Mouse (Mus musculus): ENCODE results near the gene Zfp473.
"Not testable (repeated sequence)": the region's sequence is repeated elsewhere in the genome, so short reads cannot be mapped to it uniquely, and the experiment has no call there.

Zfp473 gene

GRCm38 (mm10) chr7:44750950-44751349 is at the start of gene Zfp473:
Zfp473 (minus strand) TSS chr7:44751050.
- DNase-seq = not testable (repeated sequence)

DNA sequence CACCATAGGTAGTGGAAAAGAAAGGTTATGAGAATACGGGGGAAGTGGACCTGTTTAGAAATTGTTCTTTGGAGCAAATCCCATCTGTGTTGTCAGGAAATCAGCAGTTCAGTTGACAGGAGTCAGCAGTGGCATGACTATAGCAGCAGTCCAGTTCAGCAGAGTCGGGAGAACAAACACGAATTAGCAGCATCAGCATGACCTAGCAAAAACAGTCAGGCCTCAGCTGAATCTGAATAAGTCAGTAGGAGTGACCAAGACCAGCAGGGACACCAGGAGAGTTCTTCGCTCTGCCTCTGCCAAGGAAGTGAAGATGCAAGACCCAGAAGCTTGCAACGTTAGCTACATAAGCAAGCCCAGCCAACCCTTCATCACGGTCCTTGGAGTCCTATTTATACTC is 41.9 kb upstream of the Zfp473 start:
- DNase-seq = no peak

DNA sequence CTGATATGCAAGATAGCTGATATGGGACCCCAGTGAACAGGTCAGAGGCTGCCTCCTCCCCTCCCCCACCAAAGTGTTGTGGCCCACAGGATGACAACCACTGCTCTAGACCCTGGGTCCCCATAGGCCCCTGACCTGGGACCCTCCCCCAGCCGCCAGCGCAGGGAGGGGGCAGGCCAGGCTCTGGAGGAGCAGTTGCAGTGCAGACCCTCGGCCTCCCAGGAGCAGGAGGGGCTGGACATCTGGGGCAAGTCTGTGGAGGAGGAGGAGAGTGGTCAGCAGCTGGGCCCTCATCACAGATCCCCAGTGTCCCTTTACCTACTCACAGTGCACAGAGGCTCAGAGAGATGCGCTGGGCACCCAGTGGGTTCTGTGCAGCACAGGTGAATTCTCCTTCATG is 39.2 kb upstream of the Zfp473 start:
- DNase-seq = no peak

DNA sequence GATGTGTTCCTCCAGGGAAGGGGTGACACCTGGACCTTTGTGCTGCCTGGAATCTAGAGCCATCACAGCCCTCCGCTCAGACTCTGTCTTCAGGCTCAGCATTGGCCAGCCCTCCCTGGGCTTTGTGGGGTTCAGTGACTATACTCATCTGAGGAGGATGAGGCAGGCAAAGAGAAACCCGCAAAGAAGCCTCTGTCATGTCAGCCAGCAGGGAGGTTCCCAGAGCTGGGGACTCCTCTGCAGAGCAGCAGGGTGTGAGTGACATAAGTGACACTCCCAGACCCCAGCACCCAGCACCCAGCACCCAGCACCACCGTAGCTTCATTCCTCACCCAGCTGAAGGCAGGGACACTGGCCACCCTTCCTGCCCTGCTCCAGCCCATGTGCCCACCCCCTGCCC is 38.7 kb upstream of the Zfp473 start:
- no peak for DNase-seq

DNA sequence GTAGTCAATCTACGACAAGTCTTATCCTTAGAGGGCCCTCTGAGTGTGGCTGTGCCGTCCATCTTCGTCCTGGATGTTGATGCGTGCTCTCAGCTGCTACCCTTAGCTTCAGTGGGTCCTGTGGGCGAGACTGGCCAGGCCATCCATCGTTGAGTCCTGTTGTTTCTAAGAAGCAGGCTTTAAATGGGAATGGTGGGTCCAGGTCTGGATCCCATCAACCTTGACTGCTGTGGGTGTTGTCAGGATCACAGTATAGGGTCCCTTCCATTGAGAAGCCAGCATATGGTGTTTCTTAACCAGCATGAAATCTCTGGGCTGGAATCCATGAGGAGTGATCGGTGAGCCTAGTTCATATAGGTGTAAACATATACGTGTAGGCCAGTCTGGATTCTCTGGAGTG is 29.3 kb upstream of the Zfp473 start:
- DNase-seq = no peak

DNA sequence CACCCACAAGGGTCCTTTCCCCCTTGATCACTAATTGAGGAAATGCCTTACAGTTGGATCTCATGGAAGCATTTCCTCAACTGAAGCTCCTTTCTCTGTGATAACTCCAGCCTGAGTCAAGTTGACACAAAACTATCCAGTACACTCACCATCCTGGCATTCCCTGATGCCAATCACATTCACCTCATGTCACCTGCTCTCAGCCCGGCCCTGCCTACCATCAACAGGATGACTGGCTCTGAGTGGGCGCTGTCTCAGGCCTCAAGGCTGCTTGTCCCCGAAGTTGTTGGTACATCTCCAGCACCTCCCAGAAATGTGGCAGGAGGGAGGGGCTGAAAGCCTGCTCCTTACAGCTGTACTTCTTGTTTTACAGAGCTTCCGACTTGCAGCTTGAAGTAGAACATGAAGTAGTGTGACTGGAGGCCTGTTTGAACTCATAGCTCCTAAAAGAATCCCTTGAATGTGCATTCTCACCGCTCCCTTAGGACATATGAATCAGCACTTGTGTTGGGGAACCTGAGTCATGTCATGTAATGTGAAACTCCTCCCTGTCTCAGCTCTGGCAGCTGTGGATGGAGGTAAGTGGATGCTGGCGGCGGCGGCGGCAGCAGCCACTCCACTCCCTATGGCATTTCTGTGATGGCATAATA is 26.1 kb upstream of the Zfp473 start:
- no peak for DNase-seq

- DNase-seq = no peak
Measured at GRCm38 (mm10) chr7:44772591-44773204, 21.8 kb upstream of the Zfp473 start.

DNA sequence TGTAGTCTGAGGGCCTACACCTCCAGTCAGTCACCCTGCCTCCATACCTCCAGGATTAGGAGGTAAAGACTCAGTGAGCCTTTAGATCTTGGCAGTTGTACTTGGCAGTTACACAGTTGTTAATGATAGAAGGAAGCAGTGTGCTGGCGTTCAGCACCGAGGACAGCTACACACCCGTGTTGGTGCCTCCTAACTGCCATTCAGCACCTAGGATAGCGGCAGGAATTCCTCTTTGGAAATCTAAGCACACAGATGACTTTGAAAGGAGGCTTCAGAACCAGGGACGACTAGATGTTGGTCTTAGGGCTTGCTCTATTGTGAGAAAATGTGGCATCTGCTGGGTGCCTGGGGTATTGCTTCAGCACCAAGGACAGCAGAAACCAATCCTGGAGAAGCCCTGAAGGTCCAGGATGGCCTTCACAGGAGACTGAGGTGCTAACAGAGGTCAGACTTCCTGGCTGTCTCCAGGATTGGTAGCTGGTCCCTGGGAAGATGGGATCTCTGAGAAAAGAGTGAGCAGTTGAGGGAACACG is 19.3 kb upstream of the Zfp473 start:
- no peak for DNase-seq

GRCm38 (mm10) chr7:44768129-44768528 is 17.3 kb upstream of the Zfp473 start:
- DNase-seq = no peak

GRCm38 (mm10) chr7:44760366-44760765 is 9.5 kb upstream of the Zfp473 start:
- DNase-seq = no peak

- no peak for DNase-seq
Measured at GRCm38 (mm10) chr7:44757164-44757563, 6.3 kb upstream of the Zfp473 start.

DNA sequence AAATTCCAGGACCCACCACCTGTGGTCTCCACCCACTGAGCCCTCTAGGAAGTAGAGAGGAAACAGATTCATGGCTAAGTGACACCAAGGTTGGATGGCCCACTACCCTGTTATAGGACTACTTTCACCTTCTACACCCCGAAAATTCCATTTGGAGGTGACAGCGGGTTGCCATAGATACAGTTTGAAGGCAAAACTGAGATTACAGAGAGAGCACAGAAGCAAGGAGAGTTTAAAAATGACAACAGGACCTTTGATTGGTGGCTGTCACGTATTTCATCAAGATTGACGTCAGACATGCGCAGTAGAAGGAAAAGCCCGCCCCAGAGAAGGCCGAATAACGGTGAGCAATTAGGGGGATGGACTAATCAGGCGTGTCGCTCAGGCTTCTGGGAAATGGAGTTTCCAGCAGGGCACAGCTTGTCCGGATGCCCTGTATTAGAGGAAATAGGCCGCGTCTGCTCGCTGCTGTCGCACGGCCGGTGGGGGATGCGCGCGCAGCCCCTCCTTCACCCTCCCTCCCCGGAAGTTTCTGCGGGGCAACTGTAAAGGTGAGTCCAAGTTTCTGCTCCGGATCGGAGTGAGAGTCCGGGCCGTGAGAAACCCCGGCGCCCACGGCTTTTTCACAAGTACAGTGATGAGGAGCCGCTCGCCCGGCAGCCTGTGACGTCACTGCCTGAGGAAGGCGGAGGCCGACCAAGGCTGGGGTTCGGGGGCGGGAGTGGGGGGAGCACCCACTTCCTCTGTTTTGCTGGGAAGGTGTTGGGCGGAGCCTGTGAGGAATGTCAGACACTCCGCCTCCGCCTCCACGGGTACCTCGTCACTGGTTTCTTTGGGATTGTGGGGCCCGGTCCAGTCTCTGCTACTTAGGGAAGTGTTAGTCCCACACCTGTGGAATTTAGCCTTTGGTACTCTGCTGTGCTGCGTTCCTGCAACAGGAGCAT is 2.5 kb downstream of the Zfp473 start, which contains the start of gene Vrk3:
TSS of gene Vrk3 (plus strand) at position 313 of the 944 bp plus-strand sequence.
- peak; percentile 91 for DNase-seq

DNA sequence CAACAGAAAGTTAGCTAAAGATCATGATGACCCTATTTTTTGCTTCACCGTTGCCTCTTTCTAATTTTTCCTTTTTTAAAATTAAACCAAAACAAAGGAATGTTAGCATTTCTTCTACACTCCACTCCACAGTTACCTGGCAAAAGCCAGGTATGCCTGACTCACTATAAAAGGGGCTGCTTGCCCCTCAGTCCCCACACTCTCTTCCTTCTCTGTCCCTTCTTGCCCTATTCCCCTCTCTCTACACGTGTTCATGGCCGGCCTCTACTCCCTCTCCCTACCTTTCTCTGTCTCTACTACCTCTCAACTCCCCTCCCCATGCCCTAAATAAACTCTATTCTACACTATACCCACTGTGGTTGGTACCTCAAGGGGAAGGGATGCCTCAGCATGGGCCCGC is 3.7 kb downstream of the Zfp473 start:
- DNase-seq = no peak

- DNase-seq = peak; percentile 79
Measured at GRCm38 (mm10) chr7:44745076-44745475, 5.8 kb downstream of the Zfp473 start.

DNA sequence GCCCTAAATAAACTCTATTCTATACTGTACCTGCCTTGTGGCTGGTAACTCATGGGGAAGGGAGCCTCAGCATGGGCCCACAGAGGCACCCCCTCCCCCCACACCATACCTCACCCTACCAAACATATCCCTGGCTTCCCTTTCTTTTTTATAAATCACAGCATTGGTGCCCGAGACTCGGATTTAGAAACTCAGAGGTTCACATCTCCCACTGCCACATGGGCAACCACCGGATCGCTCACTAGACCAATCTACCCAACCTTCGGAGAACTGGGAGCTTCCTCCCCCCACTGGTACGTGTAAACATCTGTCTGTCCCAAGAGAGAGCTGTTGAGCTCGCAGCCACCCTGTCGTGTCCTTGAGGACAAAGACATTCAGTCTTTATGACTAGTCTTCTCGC is 6.6 kb downstream of the Zfp473 start:
- DNase-seq = no peak

GRCm38 (mm10) chr7:44741361-44741760 is 9.5 kb downstream of the Zfp473 start:
- no peak for DNase-seq

DNA sequence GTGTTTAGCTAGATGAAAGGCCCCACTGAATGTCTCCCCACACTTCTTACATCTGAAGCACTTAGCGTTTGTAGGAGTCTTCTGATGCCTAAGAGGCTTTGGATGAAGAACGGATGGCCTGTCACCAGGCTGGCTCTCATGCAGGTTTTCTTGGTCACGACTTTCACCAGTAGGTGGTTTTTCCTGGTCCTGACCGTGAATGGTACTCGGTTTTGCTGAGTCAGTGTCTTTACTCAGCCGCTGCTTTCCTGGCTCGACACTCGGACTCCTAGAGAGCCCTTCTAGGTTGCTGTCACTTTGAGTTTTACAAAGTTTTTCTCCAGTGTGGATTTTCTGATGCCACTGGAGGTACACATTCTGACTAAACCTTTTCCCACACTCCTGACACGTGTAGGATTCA is 17.1 kb downstream of the Zfp473 start:
- DNase-seq = no peak

DNA sequence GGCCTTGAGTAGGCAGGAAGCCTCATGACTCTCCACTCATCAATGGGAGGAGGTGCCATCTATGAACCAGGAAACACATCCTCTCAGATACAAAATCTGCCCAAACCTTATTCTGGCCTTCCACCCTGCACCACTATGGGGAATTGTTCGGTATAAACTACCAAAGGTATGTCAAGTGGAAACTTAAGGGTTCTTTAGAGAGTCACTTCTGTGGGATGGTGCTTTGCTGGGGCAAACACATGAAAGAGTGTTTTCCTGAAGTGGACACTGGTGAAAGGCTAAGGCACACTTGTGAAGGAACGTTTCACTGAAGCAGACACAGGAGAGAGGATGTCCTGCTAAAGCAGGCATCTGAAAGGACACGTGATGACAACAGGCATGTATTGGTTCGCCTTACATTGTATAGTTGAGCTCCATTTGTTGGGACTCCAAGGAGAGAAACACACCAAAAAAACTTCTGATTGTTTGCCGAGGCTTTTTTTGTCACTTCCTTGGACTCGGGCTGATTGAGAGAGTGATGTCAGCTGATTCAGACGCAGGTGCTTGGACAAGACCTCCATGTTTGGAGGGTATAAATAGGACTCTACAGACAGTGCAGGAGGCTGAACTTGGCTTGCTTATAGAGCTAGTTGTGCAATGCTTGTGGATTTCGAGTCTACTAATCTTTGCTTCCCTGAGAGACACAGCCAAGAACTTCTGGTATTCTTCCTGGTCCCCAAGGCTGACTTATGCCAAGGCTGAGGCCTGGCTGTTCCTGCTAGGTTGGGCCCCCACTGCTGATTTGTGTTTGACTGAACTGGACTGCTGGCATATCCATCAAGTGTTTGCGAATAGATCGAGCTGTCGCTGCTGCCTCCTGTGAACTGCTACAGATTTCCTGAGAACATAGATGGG is 22.5 kb downstream of the Zfp473 start:
- no peak for DNase-seq

DNA sequence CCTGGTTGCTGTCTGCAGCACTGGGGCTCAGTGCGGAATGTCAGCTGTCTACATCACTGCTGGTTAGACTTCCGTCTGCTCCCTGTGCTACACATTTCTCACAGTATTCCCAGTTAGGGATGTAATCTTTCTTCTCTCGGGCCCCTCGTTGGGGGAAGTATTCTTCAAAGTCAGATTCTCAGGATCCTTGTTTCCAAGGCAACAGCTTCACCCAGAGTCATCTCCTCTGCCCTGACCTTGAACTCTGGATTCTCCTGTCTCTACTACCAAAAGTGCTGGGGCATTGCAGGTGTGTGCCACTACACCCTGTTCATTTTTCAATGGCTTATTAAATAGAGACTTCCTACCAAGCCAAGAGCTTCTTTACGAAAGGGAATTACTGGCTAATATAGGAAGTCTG is 23.7 kb downstream of the Zfp473 start:
- no peak for DNase-seq

- DNase-seq = no peak
Measured at GRCm38 (mm10) chr7:44726343-44726742, 24.5 kb downstream of the Zfp473 start.

DNA sequence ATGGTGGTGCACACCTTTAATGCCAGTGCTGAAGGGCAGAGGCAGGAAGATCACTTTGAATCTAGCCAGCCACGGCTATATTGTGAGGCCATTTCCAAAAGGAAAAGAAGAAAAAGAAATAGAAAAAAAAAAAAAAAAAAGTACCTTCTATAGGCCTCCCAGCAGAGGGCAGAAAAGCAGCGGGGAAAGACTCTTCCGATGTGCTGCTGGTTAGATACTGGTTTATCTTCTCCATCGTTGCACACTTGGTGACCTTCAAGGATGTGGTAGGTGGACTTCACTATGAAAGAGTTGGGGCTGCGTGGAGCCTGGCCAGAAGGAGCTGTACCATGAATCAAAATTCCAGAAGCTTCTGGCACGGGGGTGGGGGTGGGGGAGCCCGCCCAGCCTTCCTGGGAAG is 26.5 kb downstream of the Zfp473 start:
- DNase-seq = no peak

DNA sequence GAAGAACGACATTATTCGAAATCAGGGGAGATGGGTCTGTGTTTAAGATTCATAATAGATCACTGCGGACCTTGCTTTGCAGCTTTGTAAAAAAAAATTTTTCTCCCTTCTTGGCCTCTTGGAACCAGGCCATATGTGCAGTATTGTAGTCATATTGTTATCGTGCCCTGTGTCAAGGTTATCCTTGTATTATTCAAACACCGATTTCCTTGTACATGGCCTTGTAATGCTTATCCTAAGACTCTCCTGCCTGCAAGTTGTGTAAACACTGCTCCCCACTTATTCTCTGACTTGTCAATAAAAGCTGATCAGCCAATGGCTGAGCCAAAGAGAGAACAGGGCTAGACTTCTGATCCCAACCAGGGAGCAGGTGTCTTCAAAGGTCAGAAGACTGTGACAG is 28.8 kb downstream of the Zfp473 start:
- DNase-seq = no peak

Data from right cerebral cortex, postnatal 25 days (tissue).